Mouse (Mus musculus): Measurements from ENCODE around the gene Rdh8.

DNA sequence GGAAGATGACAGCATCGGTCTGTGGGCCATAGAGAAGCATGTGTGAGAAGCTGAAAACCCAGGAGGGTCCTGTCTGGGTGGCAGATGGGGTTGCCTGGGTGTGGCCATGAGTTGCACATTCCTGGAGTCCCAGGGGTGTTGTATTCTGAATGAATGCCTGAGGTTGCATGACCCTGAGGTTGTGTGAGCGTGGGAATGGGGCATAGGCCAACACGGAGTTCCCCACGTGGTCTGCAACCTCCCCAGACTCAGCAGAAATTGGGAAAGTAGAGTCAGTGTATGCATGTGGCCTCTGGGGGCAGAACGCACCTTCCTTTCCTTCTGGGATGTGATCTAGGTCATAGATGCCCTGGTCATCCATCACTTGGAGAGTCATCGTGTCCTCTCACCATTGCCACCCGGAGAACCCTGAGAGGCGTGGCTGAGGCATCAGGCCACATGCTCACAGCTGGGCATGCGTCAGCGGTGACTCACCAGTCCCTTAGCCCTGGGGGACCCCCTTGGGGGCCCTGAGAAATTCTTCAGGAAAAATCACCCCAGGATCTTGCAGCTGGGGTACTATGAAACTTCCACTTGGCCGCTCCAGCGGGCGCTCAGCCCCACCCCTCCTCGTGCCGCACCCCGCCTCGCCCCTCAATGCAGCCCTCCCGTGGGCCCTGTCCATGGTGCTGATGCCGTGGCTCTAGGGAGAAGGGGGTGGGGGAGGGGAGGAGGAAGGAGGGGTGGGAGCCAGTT, 5.6 kb upstream of the Rdh8 start:
- TF ChIP-seq EP300 (IDR thresholded peaks at IDR 0.05) (no peak), CTCF (IDR thresholded peaks at IDR 0.05) (no peak)
